Mouse (Mus musculus): ENCODE data around the gene Olfr1325. TPM values are rescaled to one million over a fixed set of nuclear protein-coding genes. Genes with fewer than 3 reads are reported as not detected.

The Olfr1325 gene
- not detected in 2 replicates for polyA plus RNA-seq (2012; rRNA removed)

GRCm38 (mm10) chrX:74592379-74592778 is at the start of gene Olfr1325:
Olfr1325 (plus strand) TSS chrX:74592679.

GRCm38 (mm10) chrX:74574788-74575187 is 17.7 kb upstream of the Olfr1325 start, which contains the start of gene Olfr1326-ps1:
Olfr1326-ps1 (minus strand) TSS chrX:74574888.

GRCm38 (mm10) chrX:74645466-74646323 is 53.2 kb downstream of the Olfr1325 start, which contains the start of gene Gm5640:
Gm5640 (minus strand) TSS chrX:74645635.

Other genes with a start within 250 kb of the Olfr1325 start
- 35.4 and 57.3 TPM in 2 replicates for gene Lage3, start 239.1 kb upstream of the Olfr1325 start, polyA plus RNA-seq (2012; rRNA removed)
- 41.1 and 49.1 TPM in 2 replicates for gene Ubl4a, start 219.5 kb upstream of the Olfr1325 start, polyA plus RNA-seq (2012; rRNA removed)
- gene Slc10a3, start 219.3 kb upstream of the Olfr1325 start, polyA plus RNA-seq (2012; rRNA removed) = 28.8 and 36.6 TPM in 2 replicates
- gene Fam3a, start 199.4 kb upstream of the Olfr1325 start, polyA plus RNA-seq (2012; rRNA removed) = 44.5 and 55.3 TPM in 2 replicates
- gene Ikbkg, start 199.4 kb upstream of the Olfr1325 start, polyA plus RNA-seq (2012; rRNA removed) = 19.2 and 26.4 TPM in 2 replicates
- 55.0 and 66.7 TPM in 2 replicates for gene G6pdx, start 163.5 kb upstream of the Olfr1325 start, polyA plus RNA-seq (2012; rRNA removed)
- not detected in 2 replicates for gene Gm6880, start 111.3 kb upstream of the Olfr1325 start, polyA plus RNA-seq (2012; rRNA removed)
- gene Olfr1326-ps1, start 17.8 kb upstream of the Olfr1325 start, polyA plus RNA-seq (2012; rRNA removed) = not detected in 2 replicates
- not detected in 2 replicates for gene Gm5640, start 53.0 kb downstream of the Olfr1325 start, polyA plus RNA-seq (2012; rRNA removed)
- not detected in 2 replicates for gene Gm6890, start 148.2 kb downstream of the Olfr1325 start, polyA plus RNA-seq (2012; rRNA removed)
- gene Gm5936, start 244.5 kb downstream of the Olfr1325 start, polyA plus RNA-seq (2012; rRNA removed) = not detected in 2 replicates

Data from ovary, adult 2 months (tissue).